Mouse (Mus musculus): Measurements from ENCODE around the gene Mcm5. TPM values are rescaled to one million over a fixed set of nuclear protein-coding genes. Genes with fewer than 3 reads are reported as not detected.

Mcm5 gene
- polyA plus RNA-seq, 1 experiment: 177 TPM

GRCm38 (mm10) chr8:75088989-75089881, 20.1 kb upstream of the Mcm5 start:
- Histone ChIP-seq H3K4me1 (ENCODE audit: control insufficient read depth, insufficient read depth, low read length) (peaks cover 3% of the 10 kb centered on the region), H3K27ac (ENCODE audit: insufficient read depth, low read length) (peak overlapping the region; percentile 90), H3K27me3 (ENCODE audit: control insufficient read depth, insufficient read depth, low read length, poor library complexity, severe bottlenecking) (no peaks in the 10 kb centered on the region), H3K36me3 (ENCODE audit: control insufficient read depth, insufficient read depth, low read length, poor library complexity, severe bottlenecking) (no peaks in the 10 kb centered on the region), H3K9me3 (replicated peaks; ENCODE audit: control insufficient read depth, insufficient read depth, low read length, poor library complexity, severe bottlenecking) (no peaks in the 10 kb centered on the region), H3K9ac (ENCODE audit: low read depth, poor library complexity, severe bottlenecking) (peak overlapping the region; percentile 35; the same call in 1 of the 2 replicates), H3K4me3 (ENCODE audit: low read depth, low read length) (no peak overlapping the region)
- TF ChIP-seq EP300 (IDR thresholded peaks at IDR 0.05; ENCODE audit: insufficient read depth, low read depth, low read length): peak; percentile 67; the same call in 1 of the 2 replicates
- no peak for TF ChIP-seq CTCF (IDR thresholded peaks at IDR 0.05; ENCODE audit: low read depth, low read length)

- Histone ChIP-seq H3K9ac (ENCODE audit: low read depth, poor library complexity, severe bottlenecking) (no peak overlapping the region), H3K27me3 (ENCODE audit: control insufficient read depth, insufficient read depth, low read length, poor library complexity, severe bottlenecking) (no peaks in the 10 kb centered on the region), H3K4me1 (ENCODE audit: control insufficient read depth, insufficient read depth, low read length) (peaks cover 3% of the 10 kb centered on the region), H3K36me3 (ENCODE audit: control insufficient read depth, insufficient read depth, low read length, poor library complexity, severe bottlenecking) (peaks cover 4% of the 10 kb centered on the region), H3K27ac (ENCODE audit: insufficient read depth, low read length) (no peak overlapping the region), H3K4me3 (ENCODE audit: low read depth, low read length) (no peak overlapping the region), H3K9me3 (replicated peaks; ENCODE audit: control insufficient read depth, insufficient read depth, low read length, poor library complexity, severe bottlenecking) (no peaks in the 10 kb centered on the region)
- no peak for TF ChIP-seq CTCF (IDR thresholded peaks at IDR 0.05; ENCODE audit: low read depth, low read length)
- TF ChIP-seq EP300 (IDR thresholded peaks at IDR 0.05; ENCODE audit: insufficient read depth, low read depth, low read length): no peak
- no peak for TF ChIP-seq POLR2A (IDR thresholded peaks at IDR 0.05; ENCODE audit: insufficient read depth, low read length)
Measured at GRCm38 (mm10) chr8:75090781-75091365, 18.5 kb upstream of the Mcm5 start.

- Histone ChIP-seq H3K27ac (ENCODE audit: insufficient read depth, low read length) (peak within 1 kb of the TSS; percentile 59), H3K27me3 (ENCODE audit: control insufficient read depth, insufficient read depth, low read length, poor library complexity, severe bottlenecking) (no peaks in the 10 kb centered on the region), H3K4me1 (ENCODE audit: control insufficient read depth, insufficient read depth, low read length) (peaks cover 3% of the 10 kb centered on the region), H3K9ac (ENCODE audit: low read depth, poor library complexity, severe bottlenecking) (peak within 1 kb of the TSS; percentile 79), H3K36me3 (ENCODE audit: control insufficient read depth, insufficient read depth, low read length, poor library complexity, severe bottlenecking) (peaks cover 31% of the 10 kb centered on the region), H3K9me3 (replicated peaks; ENCODE audit: control insufficient read depth, insufficient read depth, low read length, poor library complexity, severe bottlenecking) (no peaks in the 10 kb centered on the region), H3K4me3 (ENCODE audit: low read depth, low read length) (peak within 1 kb of the TSS; percentile 80)
- TF ChIP-seq CTCF (IDR thresholded peaks at IDR 0.05; ENCODE audit: low read depth, low read length) (no peak), EP300 (IDR thresholded peaks at IDR 0.05; ENCODE audit: insufficient read depth, low read depth, low read length) (peak; percentile 52; the same call in 1 of the 2 replicates), POLR2A (IDR thresholded peaks at IDR 0.05; ENCODE audit: insufficient read depth, low read length) (peak; percentile 81)
Measured at GRCm38 (mm10) chr8:75093399-75094156, 15.8 kb upstream of the Mcm5 start, which contains the start of gene Hmox1. Gene Hmox1 (plus strand): TSS chr8:75093621.

- no peaks in the 10 kb centered on the region for H3K27me3 ChIP-seq (ENCODE audit: control insufficient read depth, insufficient read depth, low read length, poor library complexity, severe bottlenecking)
- no peak overlapping the region for H3K9ac ChIP-seq (ENCODE audit: low read depth, poor library complexity, severe bottlenecking)
- H3K36me3 ChIP-seq (ENCODE audit: control insufficient read depth, insufficient read depth, low read length, poor library complexity, severe bottlenecking): peaks cover 30% of the 10 kb centered on the region
- H3K4me3 ChIP-seq (ENCODE audit: low read depth, low read length): no peak overlapping the region
- H3K27ac ChIP-seq (ENCODE audit: insufficient read depth, low read length): no peak overlapping the region
- H3K4me1 ChIP-seq (ENCODE audit: control insufficient read depth, insufficient read depth, low read length): no peaks in the 10 kb centered on the region
- no peak for TF ChIP-seq CTCF (IDR thresholded peaks at IDR 0.05; ENCODE audit: low read depth, low read length)
- no peak for TF ChIP-seq EP300 (IDR thresholded peaks at IDR 0.05; ENCODE audit: insufficient read depth, low read depth, low read length)
- no peak for TF ChIP-seq POLR2A (IDR thresholded peaks at IDR 0.05; ENCODE audit: insufficient read depth, low read length)
- H3K9me3 ChIP-seq (replicated peaks; ENCODE audit: control insufficient read depth, insufficient read depth, low read length, poor library complexity, severe bottlenecking): no peaks in the 10 kb centered on the region
Measured at GRCm38 (mm10) chr8:75102956-75103355, 6.4 kb upstream of the Mcm5 start.

GRCm38 (mm10) chr8:75103376-75103878, 5.9 kb upstream of the Mcm5 start:
- Histone ChIP-seq H3K27me3 (ENCODE audit: control insufficient read depth, insufficient read depth, low read length, poor library complexity, severe bottlenecking) (no peaks in the 10 kb centered on the region), H3K9me3 (replicated peaks; ENCODE audit: control insufficient read depth, insufficient read depth, low read length, poor library complexity, severe bottlenecking) (no peaks in the 10 kb centered on the region), H3K36me3 (ENCODE audit: control insufficient read depth, insufficient read depth, low read length, poor library complexity, severe bottlenecking) (peaks cover 25% of the 10 kb centered on the region), H3K4me1 (ENCODE audit: control insufficient read depth, insufficient read depth, low read length) (no peaks in the 10 kb centered on the region), H3K4me3 (ENCODE audit: low read depth, low read length) (no peak overlapping the region), H3K9ac (ENCODE audit: low read depth, poor library complexity, severe bottlenecking) (no peak overlapping the region), H3K27ac (ENCODE audit: insufficient read depth, low read length) (no peak overlapping the region)
- TF ChIP-seq CTCF (IDR thresholded peaks at IDR 0.05; ENCODE audit: low read depth, low read length) (no peak), EP300 (IDR thresholded peaks at IDR 0.05; ENCODE audit: insufficient read depth, low read depth, low read length) (no peak), POLR2A (IDR thresholded peaks at IDR 0.05; ENCODE audit: insufficient read depth, low read length) (no peak)

Data from ES-Bruce4 (cell line).